ENCODE assay signal across 14 mouse cellular contexts in genomic region chr4:122853691-122854090, GRCm38 (mm10). TPM values are rescaled to one million over a fixed set of nuclear protein-coding genes. Genes with fewer than 3 reads are reported as not detected.
DNase-seq lines count a peak whose midpoint lies in the region; ATAC-seq and TF ChIP-seq lines count a peak whose summit lies in the region.
"Had no signal": no experiment of that assay in that cellular context is flagged by ENCODE, and none has a peak within 500 bp of the region (broad histone marks: within the 10 kb centered on the region; RNA-seq: fewer than 3 reads in every experiment).

No protein-coding gene starts in this region.

- DNase-seq in CD4-positive, CD25-positive, alpha-beta regulatory T cell, adult 2 months (ENCODE audit: low read depth, low spot score): peak; percentile 26
- DNase-seq in lung, postnatal 25 days (ENCODE audit: low spot score): peak; percentile 43
- no peak for DNase-seq in lung, postnatal 0 days (ENCODE audit: low spot score)
- DNase-seq in thymus, postnatal 10 days (ENCODE audit: low spot score in 2 of 2): peak; percentile 47 to 52
- DNase-seq in forebrain, embryonic 11.5 days (ENCODE audit: low spot score): no peak
- no peak for DNase-seq in gastrocnemius, adult 2 months
- DNase-seq: adrenal gland, adult 8-10 months; cerebellum, postnatal 10 days; heart, postnatal 36 days had no signal

- no peak overlapping the region for H3K4me3 ChIP-seq in lung, postnatal 0 days (ENCODE audit: low read depth, low read length)
- no peak overlapping the region for H3K4me3 ChIP-seq in forebrain, embryonic 11.5 days (ENCODE audit: low read depth, low read length)
- no peak overlapping the region for H3K4me3 ChIP-seq in gastrocnemius, adult 2 months
- H3K4me3 ChIP-seq: embryonic facial prominence, embryonic 10.5 days; liver, embryonic 15.5 days; midbrain, embryonic 10.5 days had no signal

- H3K36me3 ChIP-seq in lung, postnatal 0 days (ENCODE audit: insufficient read depth, low read length): peaks cover 25% of the 10 kb centered on the region; the same call in 1 of the 2 replicates
- H3K36me3 ChIP-seq in forebrain, embryonic 11.5 days (ENCODE audit: control insufficient read depth, insufficient read depth, low read length): peaks cover 10% of the 10 kb centered on the region

- no peak for TF ChIP-seq CTCF in lung, postnatal 0 days (IDR thresholded peaks at IDR 0.05)
- no peak for TF ChIP-seq CTCF in gastrocnemius, adult 2 months (IDR thresholded peaks at IDR 0.05)

- no peak overlapping the region for H3K4me2 ChIP-seq in lung, postnatal 0 days (replicated peaks; ENCODE audit: low read depth, low read length)
- no peak overlapping the region for H3K4me2 ChIP-seq in forebrain, embryonic 11.5 days (ENCODE audit: low read depth, low read length, severe bottlenecking)
- H3K4me2 ChIP-seq: liver, embryonic 15.5 days had no signal

- TF ChIP-seq EP300 in lung, postnatal 0 days (IDR thresholded peaks at IDR 0.05): no peak

- no peak for ATAC-seq in CD4-positive, CD25-positive, alpha-beta regulatory T cell, adult 4 months
- ATAC-seq in lung, postnatal 0 days: no peak
- ATAC-seq in megakaryocyte, adult 5-6 weeks (ENCODE audit: poor library complexity, severe bottlenecking): peak; percentile 85
- no peak for ATAC-seq in forebrain, embryonic 11.5 days (replicated peaks; ENCODE audit: low FRiP score)

- no peak overlapping the region for H3K27ac ChIP-seq in lung, postnatal 0 days (ENCODE audit: low read length)
- no peak overlapping the region for H3K27ac ChIP-seq in forebrain, embryonic 11.5 days (ENCODE audit: low read depth, low read length)
- H3K27ac ChIP-seq in gastrocnemius, adult 2 months: no peak overlapping the region
- H3K27ac ChIP-seq: embryonic facial prominence, embryonic 10.5 days; liver, embryonic 15.5 days; midbrain, embryonic 10.5 days had no signal

- no peaks in the 10 kb centered on the region for H3K27me3 ChIP-seq in lung, postnatal 0 days (replicated peaks; ENCODE audit: insufficient read depth, low read length)
- no peaks in the 10 kb centered on the region for H3K27me3 ChIP-seq in forebrain, embryonic 11.5 days (ENCODE audit: control insufficient read depth, insufficient read depth, low read length)
- H3K27me3 ChIP-seq: liver, embryonic 15.5 days had no signal

- 55% methylated on average over 2 of the region's 2 CpGs for WGBS in lung, postnatal 0 days
- WGBS in forebrain, embryonic 11.5 days: 70% methylated on average over 2 of the region's 2 CpGs

- no peaks in the 10 kb centered on the region for H3K4me1 ChIP-seq in lung, postnatal 0 days (ENCODE audit: insufficient read depth, low read depth, low read length)
- no peaks in the 10 kb centered on the region for H3K4me1 ChIP-seq in forebrain, embryonic 11.5 days (replicated peaks; ENCODE audit: control insufficient read depth, insufficient read depth, low read length)
- H3K4me1 ChIP-seq: embryonic facial prominence, embryonic 10.5 days; midbrain, embryonic 10.5 days had no signal

- intact Hi-C loops in gastrocnemius, adult 2 months (cut with DNase I): no loop called here

- no peak overlapping the region for H3K9ac ChIP-seq in lung, postnatal 0 days (replicated peaks; ENCODE audit: low read depth)
- no peak overlapping the region for H3K9ac ChIP-seq in forebrain, embryonic 11.5 days (ENCODE audit: low read length)
- H3K9ac ChIP-seq: liver, embryonic 15.5 days had no signal

- H3K9me3 ChIP-seq in lung, postnatal 0 days (ENCODE audit: low read length): no peaks in the 10 kb centered on the region
- H3K9me3 ChIP-seq in forebrain, embryonic 11.5 days (ENCODE audit: control insufficient read depth, low read length): no peaks in the 10 kb centered on the region
- H3K9me3 ChIP-seq: embryonic facial prominence, embryonic 10.5 days; liver, embryonic 15.5 days; midbrain, embryonic 10.5 days had no signal

RNA-seq across cellular contexts. Expression of gene Ppt1, which starts 17.6 kb away (rescaled TPM):
- polyA plus RNA-seq in CD4-positive, CD25-positive, alpha-beta regulatory T cell, adult 4 months (2017; shearing (Covaris generic)): 100 to 1,000 TPM; 112 to 156 TPM
- 39.0 and 39.1 TPM in 2 replicates for polyA plus RNA-seq in lung, postnatal 0 days (2015; fragmentation: Nextera tagmentation; extraction: Ambion mirVana)
- total RNA-seq in megakaryocyte, adult 5-6 weeks (2015): 125 and 133 TPM in 2 replicates
- total RNA-seq in megakaryocyte, adult 5-6 weeks (2017): 95.0 and 101 TPM in 2 replicates
- polyA plus RNA-seq in forebrain, embryonic 11.5 days (2014; fragmentation: Nextera tagmentation; extraction: Ambion mirVana): 76.4 and 81.0 TPM in 2 replicates
- total RNA-seq in gastrocnemius, adult 2 months (2021): 10 to 100 TPM in 1 of 2 experiments, 1 to 10 TPM in 1; 9.1 to 13.6 TPM

RNA-seq across cellular contexts. Expression of gene Cap1, which starts 32.2 kb away (rescaled TPM):
- polyA plus RNA-seq in CD4-positive, CD25-positive, alpha-beta regulatory T cell, adult 4 months (2017; shearing (Covaris generic)): 100 to 1,000 TPM; 298 to 352 TPM
- 66.8 and 66.9 TPM in 2 replicates for polyA plus RNA-seq in lung, postnatal 0 days (2015; fragmentation: Nextera tagmentation; extraction: Ambion mirVana)
- total RNA-seq in megakaryocyte, adult 5-6 weeks (2015): 417 and 420 TPM in 2 replicates
- 551 and 589 TPM in 2 replicates for total RNA-seq in megakaryocyte, adult 5-6 weeks (2017)
- polyA plus RNA-seq in forebrain, embryonic 11.5 days (2014; fragmentation: Nextera tagmentation; extraction: Ambion mirVana): 69.4 and 73.9 TPM in 2 replicates
- 10 to 100 TPM; 17.4 to 25.5 TPM for total RNA-seq in gastrocnemius, adult 2 months (2021)

Comparison
In these comparisons a context has a peak if more than half of its experiments do, and no peak if none do; other contexts are left out.
1. DNase-seq: peak in CD4-positive, CD25-positive, alpha-beta regulatory T cell, adult 2 months (single experiment), lung, postnatal 25 days (single experiment) and thymus, postnatal 10 days (2 of 2); none in lung, postnatal 0 days (single experiment), forebrain, embryonic 11.5 days (single experiment) and gastrocnemius, adult 2 months (single experiment).